Mouse (Mus musculus): ENCODE results near the gene Rab25. TPM values are rescaled to one million over a fixed set of nuclear protein-coding genes. Genes with fewer than 3 reads are reported as not detected.

Gene Rab25
- polyA plus RNA-seq, 1 experiment from 2014 or later = 14.2 TPM

- ATAC-seq (ENCODE audit: low FRiP score, low TSS enrichment) = no peak
- Histone ChIP-seq H3K27me3 (ENCODE audit: control insufficient read depth, insufficient read depth, low read length) (no peaks in the 10 kb centered on the region), H3K9ac (ENCODE audit: low read depth, low read length) (peak overlapping the region; percentile 53), H3K27ac (ENCODE audit: low read depth, low read length) (peak overlapping the region; percentile 47; the same call in 1 of the 2 replicates), H3K9me3 (ENCODE audit: control insufficient read depth, low read length) (no peaks in the 10 kb centered on the region), H3K4me1 (ENCODE audit: control insufficient read depth, insufficient read depth, low read length) (peaks cover 42% of the 10 kb centered on the region), H3K4me2 (replicated peaks; ENCODE audit: low read depth, low read length) (peak overlapping the region; percentile 8; the same call in 1 of the 2 replicates), H3K4me3 (ENCODE audit: low read length) (peak overlapping the region; percentile 5; the same call in 1 of the 2 replicates), H3K36me3 (ENCODE audit: control insufficient read depth, insufficient read depth, low read length) (0 out of 2 replicates have a peak, but pooled peaks cover 5% of the 10 kb centered on the region)
- 12% methylated on average over 8 of the region's 8 CpGs for WGBS
These were observed 20.5 kb downstream of the Rab25 start for GRCm38 (mm10) chr3:88527565-88527964.

- H3K4me2 ChIP-seq (replicated peaks; ENCODE audit: low read depth, low read length) = no peak overlapping the region; the same call in 1 of the 2 replicates
- H3K4me1 ChIP-seq (ENCODE audit: control insufficient read depth, insufficient read depth, low read length) = peaks cover 42% of the 10 kb centered on the region
- H3K36me3 ChIP-seq (ENCODE audit: control insufficient read depth, insufficient read depth, low read length) = 0 out of 2 replicates have a peak, but pooled peaks cover 5% of the 10 kb centered on the region
- 34% methylated on average over 17 of the region's 17 CpGs for WGBS
- no peak overlapping the region for H3K9ac ChIP-seq (ENCODE audit: low read depth, low read length)
- H3K4me3 ChIP-seq (ENCODE audit: low read length) = no peak overlapping the region
- no peak overlapping the region for H3K27ac ChIP-seq (ENCODE audit: low read depth, low read length)
- no peaks in the 10 kb centered on the region for H3K9me3 ChIP-seq (ENCODE audit: control insufficient read depth, low read length)
- no peaks in the 10 kb centered on the region for H3K27me3 ChIP-seq (ENCODE audit: control insufficient read depth, insufficient read depth, low read length)
- ATAC-seq (ENCODE audit: low FRiP score, low TSS enrichment) = peak; percentile 79
These were observed 21.7 kb downstream of the Rab25 start for GRCm38 (mm10) chr3:88526157-88527131.

GRCm38 (mm10) chr3:88525021-88525420, 23.1 kb downstream of the Rab25 start:
- no peak overlapping the region for H3K4me2 ChIP-seq (replicated peaks; ENCODE audit: low read depth, low read length)
- 90% methylated on average over 5 of the region's 5 CpGs for WGBS
- no peak overlapping the region for H3K4me3 ChIP-seq (ENCODE audit: low read length)
- H3K27me3 ChIP-seq (ENCODE audit: control insufficient read depth, insufficient read depth, low read length) = no peaks in the 10 kb centered on the region
- H3K4me1 ChIP-seq (ENCODE audit: control insufficient read depth, insufficient read depth, low read length) = peaks cover 36% of the 10 kb centered on the region
- no peak for ATAC-seq (ENCODE audit: low FRiP score, low TSS enrichment)
- H3K27ac ChIP-seq (ENCODE audit: low read depth, low read length) = no peak overlapping the region
- H3K36me3 ChIP-seq (ENCODE audit: control insufficient read depth, insufficient read depth, low read length) = 0 out of 2 replicates have a peak, but pooled peaks cover 5% of the 10 kb centered on the region
- no peak overlapping the region for H3K9ac ChIP-seq (ENCODE audit: low read depth, low read length)
- no peaks in the 10 kb centered on the region for H3K9me3 ChIP-seq (ENCODE audit: control insufficient read depth, low read length)

GRCm38 (mm10) chr3:88523027-88523426, 25.1 kb downstream of the Rab25 start:
- H3K27me3 ChIP-seq (ENCODE audit: control insufficient read depth, insufficient read depth, low read length) = no peaks in the 10 kb centered on the region
- no peaks in the 10 kb centered on the region for H3K9me3 ChIP-seq (ENCODE audit: control insufficient read depth, low read length)
- H3K4me3 ChIP-seq (ENCODE audit: low read length) = no peak overlapping the region
- no peak overlapping the region for H3K9ac ChIP-seq (ENCODE audit: low read depth, low read length)
- no peak overlapping the region for H3K27ac ChIP-seq (ENCODE audit: low read depth, low read length)
- 0 out of 2 replicates have a peak, but pooled peaks cover 5% of the 10 kb centered on the region for H3K36me3 ChIP-seq (ENCODE audit: control insufficient read depth, insufficient read depth, low read length)
- H3K4me2 ChIP-seq (replicated peaks; ENCODE audit: low read depth, low read length) = no peak overlapping the region
- 83% methylated on average over 8 of the region's 8 CpGs for WGBS
- H3K4me1 ChIP-seq (ENCODE audit: control insufficient read depth, insufficient read depth, low read length) = peaks cover 18% of the 10 kb centered on the region
- ATAC-seq (ENCODE audit: low FRiP score, low TSS enrichment) = no peak

GRCm38 (mm10) chr3:88521803-88522331, 26.2 kb downstream of the Rab25 start:
- peak; percentile 30; the same call in 1 of the 2 replicates for ATAC-seq (ENCODE audit: low FRiP score, low TSS enrichment)

GRCm38 (mm10) chr3:88521156-88521555, 26.9 kb downstream of the Rab25 start:
- no peak for ATAC-seq (ENCODE audit: low FRiP score, low TSS enrichment)
- no peak overlapping the region for H3K9ac ChIP-seq (ENCODE audit: low read depth, low read length)
- no peaks in the 10 kb centered on the region for H3K9me3 ChIP-seq (ENCODE audit: control insufficient read depth, low read length)
- H3K27me3 ChIP-seq (ENCODE audit: control insufficient read depth, insufficient read depth, low read length) = no peaks in the 10 kb centered on the region
- H3K4me1 ChIP-seq (ENCODE audit: control insufficient read depth, insufficient read depth, low read length) = 0 out of 2 replicates have a peak, but pooled peaks cover 3% of the 10 kb centered on the region
- H3K36me3 ChIP-seq (ENCODE audit: control insufficient read depth, insufficient read depth, low read length) = 0 out of 2 replicates have a peak, but pooled peaks cover 5% of the 10 kb centered on the region
- WGBS = 92% methylated on average over 6 of the region's 6 CpGs
- no peak overlapping the region for H3K27ac ChIP-seq (ENCODE audit: low read depth, low read length)
- no peak overlapping the region for H3K4me2 ChIP-seq (replicated peaks; ENCODE audit: low read depth, low read length)
- H3K4me3 ChIP-seq (ENCODE audit: low read length) = no peak overlapping the region

More at GRCm38 (mm10) chr3:88521803-88522331, 26.2 kb downstream of the Rab25 start:
- WGBS = 32% methylated on average over 9 of the region's 9 CpGs
- Histone ChIP-seq H3K27me3 (ENCODE audit: control insufficient read depth, insufficient read depth, low read length) (no peaks in the 10 kb centered on the region), H3K4me3 (ENCODE audit: low read length) (no peak overlapping the region), H3K4me1 (ENCODE audit: control insufficient read depth, insufficient read depth, low read length) (0 out of 2 replicates have a peak, but pooled peaks cover 7% of the 10 kb centered on the region), H3K27ac (ENCODE audit: low read depth, low read length) (no peak overlapping the region), H3K9ac (ENCODE audit: low read depth, low read length) (no peak overlapping the region), H3K36me3 (ENCODE audit: control insufficient read depth, insufficient read depth, low read length) (0 out of 2 replicates have a peak, but pooled peaks cover 5% of the 10 kb centered on the region), H3K9me3 (ENCODE audit: control insufficient read depth, low read length) (no peaks in the 10 kb centered on the region), H3K4me2 (replicated peaks; ENCODE audit: low read depth, low read length) (no peak overlapping the region)

GRCm38 (mm10) chr3:88520078-88520477, 28.0 kb downstream of the Rab25 start:
- Histone ChIP-seq H3K27me3 (ENCODE audit: control insufficient read depth, insufficient read depth, low read length) (no peaks in the 10 kb centered on the region), H3K27ac (ENCODE audit: low read depth, low read length) (no peak overlapping the region), H3K4me3 (ENCODE audit: low read length) (no peak overlapping the region), H3K9ac (ENCODE audit: low read depth, low read length) (no peak overlapping the region), H3K9me3 (ENCODE audit: control insufficient read depth, low read length) (no peaks in the 10 kb centered on the region), H3K4me1 (ENCODE audit: control insufficient read depth, insufficient read depth, low read length) (no peaks in the 10 kb centered on the region), H3K36me3 (ENCODE audit: control insufficient read depth, insufficient read depth, low read length) (0 out of 2 replicates have a peak, but pooled peaks cover 3% of the 10 kb centered on the region), H3K4me2 (replicated peaks; ENCODE audit: low read depth, low read length) (no peak overlapping the region)
- ATAC-seq (ENCODE audit: low FRiP score, low TSS enrichment) = no peak
- 74% methylated on average over 2 of the region's 2 CpGs for WGBS

GRCm38 (mm10) chr3:88518411-88518810, 29.7 kb downstream of the Rab25 start:
- Histone ChIP-seq H3K4me1 (ENCODE audit: control insufficient read depth, insufficient read depth, low read length) (no peaks in the 10 kb centered on the region), H3K9ac (ENCODE audit: low read depth, low read length) (no peak overlapping the region), H3K4me2 (replicated peaks; ENCODE audit: low read depth, low read length) (no peak overlapping the region), H3K36me3 (ENCODE audit: control insufficient read depth, insufficient read depth, low read length) (no peaks in the 10 kb centered on the region), H3K9me3 (ENCODE audit: control insufficient read depth, low read length) (no peaks in the 10 kb centered on the region), H3K27ac (ENCODE audit: low read depth, low read length) (no peak overlapping the region), H3K27me3 (ENCODE audit: control insufficient read depth, insufficient read depth, low read length) (no peaks in the 10 kb centered on the region), H3K4me3 (ENCODE audit: low read length) (no peak overlapping the region)
- no peak for ATAC-seq (ENCODE audit: low FRiP score, low TSS enrichment)
- 55% methylated on average over 4 of the region's 4 CpGs for WGBS
